Mouse (Mus musculus) intestine, postnatal 0 days (tissue): Measurements from ENCODE around the gene Efna5. TPM values are rescaled to one million over a fixed set of nuclear protein-coding genes. Genes with fewer than 3 reads are reported as not detected.
A peak's percentile ranks its signal among the peaks of the same experiment; 100 is the strongest.

Experiments used
- ATAC-seq: fragments of 200-750 bp; cut with Nextera tagmentation; 2 replicates; pipeline ENCODE4 v1.8.0; 2017; ENCODE audit warnings: mild to moderate bottlenecking, moderate TSS enrichment, moderate library complexity
- H3K27ac ChIP-seq: fragments of 300-500 bp; sonication (generic); 2 replicates; pipeline ENCODE4 v1.5.1; 2014; ENCODE audit warnings: mild to moderate bottlenecking, low read depth, low read length, moderate library complexity
- H3K27me3 ChIP-seq: fragments of 300-500 bp; sonication (generic); replicated peaks from 2 replicates; pipeline ENCODE4 v1.6.1; 2014; ENCODE audit warnings: low read length, mixed read lengths; ENCODE audit not compliant: control insufficient read depth, insufficient read depth
- H3K36me3 ChIP-seq: fragments of 300-500 bp; sonication (generic); 2 replicates; pipeline ENCODE4 v1.6.1; 2014; ENCODE audit warnings: mild to moderate bottlenecking, moderate library complexity; ENCODE audit not compliant: control insufficient read depth, insufficient read depth
- H3K4me1 ChIP-seq: fragments of 300-500 bp; sonication (generic); replicated peaks from 2 replicates; pipeline ENCODE4 v1.6.1; 2014; ENCODE audit warnings: antibody characterized with exemption, low read length, mixed read lengths; ENCODE audit not compliant: control insufficient read depth, insufficient read depth
- H3K4me2 ChIP-seq: fragments of 300-500 bp; sonication (generic); replicated peaks from 2 replicates; pipeline ENCODE4 v1.6.1; 2014; ENCODE audit warnings: low read depth, mild to moderate bottlenecking, moderate library complexity
- H3K4me3 ChIP-seq: fragments of 300-500 bp; sonication (generic); 2 replicates; pipeline ENCODE4 v1.5.1; 2014; ENCODE audit warnings: low read depth, low read length
- H3K9ac ChIP-seq: fragments of 300-500 bp; sonication (generic); 2 replicates; pipeline ENCODE4 v1.6.1; 2014; ENCODE audit warnings: mild to moderate bottlenecking, low read depth, low read length
- H3K9me3 ChIP-seq: fragments of 300-500 bp; sonication (generic); 2 replicates; pipeline ENCODE4 v1.6.1; 2016; ENCODE audit warnings: mixed run types; ENCODE audit not compliant: control insufficient read depth
- CTCF ChIP-seq: sonication (generic); IDR thresholded peaks from 2 replicates; pipeline ENCODE4 v1.5.1; 2016; ENCODE audit warnings: low read depth, mild to moderate bottlenecking, control low read depth, antibody characterized with exemption, moderate library complexity
- WGBS: fragments of 180-500 bp; shearing (Covaris S2); extraction: QIAGEN DNeasy Blood & Tissue Kit; methylation state at CpG from one replicate; pipeline ENCODE4 v1.1.7; 2014; 5-methylcytosine and 5-hydroxymethylcytosine counted together
- polyA plus RNA-seq: library from polyadenylated mRNA; unstranded; fragments of >200 nt; fragmentation: Nextera tagmentation; extraction: Ambion mirVana; gene quantifications from 2 replicates; pipeline ENCODE4 v1.2.1, GENCODE M21; 2015

Efna5 gene
- polyA plus RNA-seq, 1 experiment from 2014 or later = 8.6 TPM

- H3K9me3 ChIP-seq = no peaks in the 10 kb centered on the region
- H3K4me1 ChIP-seq = no peaks in the 10 kb centered on the region
- H3K9ac ChIP-seq = no peak overlapping the region
- 85% methylated on average over 6 of the region's 6 CpGs for WGBS
- H3K4me2 ChIP-seq = no peak overlapping the region
- H3K4me3 ChIP-seq = no peak overlapping the region
- no peaks in the 10 kb centered on the region for H3K27me3 ChIP-seq
- H3K36me3 ChIP-seq = no peaks in the 10 kb centered on the region
- ATAC-seq = no peak
- TF ChIP-seq CTCF = no peak
- no peak overlapping the region for H3K27ac ChIP-seq
Observed at GRCm38 (mm10) chr17:62806646-62807045, 74.5 kb downstream of the Efna5 start.

- Histone ChIP-seq H3K27me3 (no peaks in the 10 kb centered on the region), H3K9me3 (no peaks in the 10 kb centered on the region), H3K27ac (no peak overlapping the region), H3K4me3 (no peak overlapping the region), H3K4me2 (no peak overlapping the region), H3K4me1 (no peaks in the 10 kb centered on the region), H3K36me3 (no peaks in the 10 kb centered on the region), H3K9ac (no peak overlapping the region)
- ATAC-seq = no peak
- WGBS = 74% methylated on average over 6 of the region's 6 CpGs
- TF ChIP-seq CTCF = 0 out of 2 replicates have a peak, but pooled peaks have one; percentile 12
Observed at GRCm38 (mm10) chr17:62802748-62803147, 78.4 kb downstream of the Efna5 start.

GRCm38 (mm10) chr17:62797272-62797671, 83.8 kb downstream of the Efna5 start:
- no peak overlapping the region for H3K4me3 ChIP-seq
- no peak for ATAC-seq
- no peak for TF ChIP-seq CTCF
- 89% methylated on average over 3 of the region's 3 CpGs for WGBS
- no peaks in the 10 kb centered on the region for H3K36me3 ChIP-seq
- H3K4me1 ChIP-seq = no peaks in the 10 kb centered on the region
- no peak overlapping the region for H3K27ac ChIP-seq
- no peak overlapping the region for H3K9ac ChIP-seq
- no peak overlapping the region for H3K4me2 ChIP-seq
- no peaks in the 10 kb centered on the region for H3K27me3 ChIP-seq
- no peaks in the 10 kb centered on the region for H3K9me3 ChIP-seq

GRCm38 (mm10) chr17:62789291-62790290, 91.5 kb downstream of the Efna5 start:
- no peak overlapping the region for H3K4me3 ChIP-seq
- H3K27me3 ChIP-seq = no peaks in the 10 kb centered on the region
- H3K9me3 ChIP-seq = no peaks in the 10 kb centered on the region
- ATAC-seq = no peak
- no peaks in the 10 kb centered on the region for H3K4me1 ChIP-seq
- WGBS = 62% methylated on average over 15 of the region's 15 CpGs
- H3K4me2 ChIP-seq = no peak overlapping the region
- TF ChIP-seq CTCF = no peak
- no peak overlapping the region for H3K9ac ChIP-seq
- no peak overlapping the region for H3K27ac ChIP-seq
- no peaks in the 10 kb centered on the region for H3K36me3 ChIP-seq

- TF ChIP-seq CTCF = no peak
- H3K4me1 ChIP-seq = no peaks in the 10 kb centered on the region
- H3K27ac ChIP-seq = no peak overlapping the region
- H3K9ac ChIP-seq = no peak overlapping the region
- H3K27me3 ChIP-seq = no peaks in the 10 kb centered on the region
- no peak overlapping the region for H3K4me3 ChIP-seq
- no peaks in the 10 kb centered on the region for H3K9me3 ChIP-seq
- no peaks in the 10 kb centered on the region for H3K36me3 ChIP-seq
- WGBS = 67% methylated on average over 6 of the region's 6 CpGs
- H3K4me2 ChIP-seq = no peak overlapping the region
- ATAC-seq = no peak
Observed at GRCm38 (mm10) chr17:62788783-62789182, 92.3 kb downstream of the Efna5 start.

DNA sequence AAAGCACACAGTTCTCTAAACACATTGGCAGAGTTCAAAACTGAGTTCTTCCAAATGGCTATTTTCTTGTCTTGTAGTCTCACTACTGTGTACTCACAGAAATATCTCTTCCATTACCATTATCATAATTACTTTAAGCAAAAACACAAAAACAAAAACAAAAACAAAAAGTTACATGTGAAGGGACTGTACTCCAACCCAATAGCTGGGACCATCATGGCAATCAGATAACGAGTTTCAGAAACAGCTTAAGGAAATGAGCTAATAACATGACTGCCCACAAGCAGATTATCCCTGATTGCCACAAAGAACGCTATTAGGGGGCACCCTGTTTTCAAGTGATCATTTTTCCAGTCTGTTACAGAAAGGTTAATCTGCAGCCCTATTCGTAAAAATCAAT, 93.3 kb downstream of the Efna5 start:
- no peaks in the 10 kb centered on the region for H3K36me3 ChIP-seq
- no peaks in the 10 kb centered on the region for H3K27me3 ChIP-seq
- no peak overlapping the region for H3K9ac ChIP-seq
- no peak overlapping the region for H3K4me2 ChIP-seq
- WGBS = 59% methylated on average over 3 of the region's 3 CpGs
- no peaks in the 10 kb centered on the region for H3K4me1 ChIP-seq
- no peaks in the 10 kb centered on the region for H3K9me3 ChIP-seq
- no peak for TF ChIP-seq CTCF
- H3K27ac ChIP-seq = no peak overlapping the region
- no peak for ATAC-seq
- no peak overlapping the region for H3K4me3 ChIP-seq
